Mouse (Mus musculus) ES-E14 (cell line): ENCODE data around the gene 4921536K21Rik. TPM values are rescaled to one million over a fixed set of nuclear protein-coding genes. Genes with fewer than 3 reads are reported as not detected.

Experiments
- DNase-seq: peaks from one replicate; pipeline ENCODE4 v3.0.0-alpha.2; 2013; ENCODE audit warnings: low read depth, low spot score
- H3K27ac ChIP-seq: 2 replicates; pipeline ENCODE4 v1.5.1; 2012; ENCODE audit warnings: low read depth, mild to moderate bottlenecking, low read length, moderate library complexity, mixed read lengths; ENCODE audit not compliant: poor library complexity, insufficient read depth, severe bottlenecking
- H3K36me3 ChIP-seq: 2 replicates; pipeline ENCODE4 v1.6.1; 2012; ENCODE audit warnings: mild to moderate bottlenecking, low read length, moderate library complexity, mixed read lengths; ENCODE audit not compliant: control insufficient read depth, poor library complexity, insufficient read depth, severe bottlenecking
- H3K4me1 ChIP-seq, 2 experiments: fragments of 150-350 bp in 1 of 2; sonication (generic) in 1 of 2; 2 replicates each; pipeline ENCODE4 v1.6.1; 2012; ENCODE audit warnings: low read length in 2 of 2, mild to moderate bottlenecking in 1 of 2, mixed read lengths in 1 of 2; ENCODE audit not compliant: control insufficient read depth in 2 of 2, insufficient read depth in 2 of 2, poor library complexity in 1 of 2
- H3K4me3 ChIP-seq, 2 experiments: fragments of 150-350 bp in 1 of 2; sonication (generic) in 1 of 2; 2 replicates each; pipeline ENCODE4 v1.5.1; 2012; ENCODE audit warnings: low read length in 2 of 2, low read depth in 1 of 2, mild to moderate bottlenecking in 1 of 2, mixed read lengths in 1 of 2; ENCODE audit not compliant: insufficient read depth in 1 of 2, poor library complexity in 1 of 2, severe bottlenecking in 1 of 2
- H3K9ac ChIP-seq: 2 replicates; pipeline ENCODE4 v1.6.1; 2012; ENCODE audit warnings: low read depth, mild to moderate bottlenecking, low read length, mixed read lengths; ENCODE audit not compliant: poor library complexity, insufficient read depth, severe bottlenecking
- H3K9me3 ChIP-seq: fragments of 150-350 bp; sonication (generic); 2 replicates; pipeline ENCODE4 v1.6.1; 2012; ENCODE audit warnings: low read depth, mild to moderate bottlenecking, low read length; ENCODE audit not compliant: control insufficient read depth, insufficient read depth
- CHD2 ChIP-seq: IDR thresholded peaks from 2 replicates; pipeline ENCODE4 v1.6.1; 2014; ENCODE audit warnings: mild to moderate bottlenecking, low read depth, low read length, inconsistent platforms
- HCFC1 ChIP-seq: IDR thresholded peaks from 2 replicates; pipeline ENCODE4 v1.6.1; 2012; ENCODE audit warnings: low read length, inconsistent platforms, borderline replicate concordance; ENCODE audit not compliant: insufficient read depth
- MAFK ChIP-seq: IDR thresholded peaks from 2 replicates; pipeline ENCODE4 v1.6.1; 2014; ENCODE audit warnings: mild to moderate bottlenecking, low read depth, low read length, inconsistent platforms; ENCODE audit not compliant: insufficient read depth
- ZC3H11A ChIP-seq: IDR thresholded peaks from 2 replicates; pipeline ENCODE4 v1.6.1; 2012; ENCODE audit warnings: low read depth, mild to moderate bottlenecking, inconsistent platforms, low read length, borderline replicate concordance
- ZNF384 ChIP-seq: IDR thresholded peaks from 2 replicates; pipeline ENCODE4 v1.6.1; 2012; ENCODE audit warnings: low read depth, low read length, inconsistent platforms
- in situ Hi-C, 2 experiments: fragments of 600-800 bp; cut with MboI; formaldehyde crosslinking; loops; one replicate each; pipeline ENCODE4 v1.15.1; 2025; ENCODE audit warnings: low sequenced_read_pairs in 2 of 2, inconsistent platforms in 1 of 2; ENCODE audit not compliant: unreplicated experiment in 2 of 2
- total RNA-seq: library from RNA; depleted of rRNA; stranded (reverse); fragments of 300-350 nt; gene quantifications from 2 replicates; pipeline ENCODE4 v1.2.3, GENCODE M21; 2012

The 4921536K21Rik gene
- total RNA-seq, 1 experiment = 0.22 TPM

- in situ Hi-C loops = no loop called here
- no peak for DNase-seq
- H3K4me3 ChIP-seq = no peak overlapping the region
- peaks cover 0 to 3% of the 10 kb centered on the region in 2 experiments; a peak in 2 of 4 replicates for H3K4me1 ChIP-seq
- TF ChIP-seq CHD2 (no peak), HCFC1 (no peak), MAFK (no peak), ZC3H11A (no peak), ZNF384 (no peak)
- no peak overlapping the region for H3K9ac ChIP-seq
- H3K9me3 ChIP-seq = no peaks in the 10 kb centered on the region
- H3K27ac ChIP-seq = no peak overlapping the region
- peaks cover 13% of the 10 kb centered on the region; the same call in 1 of the 2 replicates for H3K36me3 ChIP-seq
Observed at GRCm38 (mm10) chr11:3925916-3926315, 31.0 kb upstream of the 4921536K21Rik start.

GRCm38 (mm10) chr11:3922731-3923130 is 27.8 kb upstream of the 4921536K21Rik start:
- H3K4me3 ChIP-seq = no peak overlapping the region
- DNase-seq = no peak
- TF ChIP-seq MAFK (no peak), ZC3H11A (no peak), CHD2 (no peak), ZNF384 (no peak), HCFC1 (no peak)
- H3K27ac ChIP-seq = no peak overlapping the region
- H3K4me1 ChIP-seq = no peaks in the 10 kb centered on the region
- no peaks in the 10 kb centered on the region for H3K9me3 ChIP-seq
- H3K9ac ChIP-seq = no peak overlapping the region
- in situ Hi-C loops = no loop called here
- peaks cover 13% of the 10 kb centered on the region; the same call in 1 of the 2 replicates for H3K36me3 ChIP-seq

GRCm38 (mm10) chr11:3922115-3922514 is 27.2 kb upstream of the 4921536K21Rik start:
- Histone ChIP-seq H3K27ac (no peak overlapping the region), H3K9me3 (no peaks in the 10 kb centered on the region), H3K4me3 (no peak overlapping the region), H3K4me1 (no peaks in the 10 kb centered on the region), H3K36me3 (peaks cover 11% of the 10 kb centered on the region; the same call in 1 of the 2 replicates), H3K9ac (no peak overlapping the region)
- no peak for TF ChIP-seq ZNF384
- TF ChIP-seq ZC3H11A = no peak
- TF ChIP-seq HCFC1 = no peak
- no peak for TF ChIP-seq CHD2
- no peak for TF ChIP-seq MAFK
- in situ Hi-C loops = no loop called here
- no peak for DNase-seq

GRCm38 (mm10) chr11:3921281-3921850 is 26.5 kb upstream of the 4921536K21Rik start:
- no peaks in the 10 kb centered on the region for H3K4me1 ChIP-seq
- peak; percentile 69 for DNase-seq
- H3K9me3 ChIP-seq = no peaks in the 10 kb centered on the region
- peaks cover 11% of the 10 kb centered on the region; the same call in 1 of the 2 replicates for H3K36me3 ChIP-seq
- no peak overlapping the region for H3K4me3 ChIP-seq
- no peak overlapping the region for H3K9ac ChIP-seq
- H3K27ac ChIP-seq = no peak overlapping the region
- TF ChIP-seq MAFK = no peak
- TF ChIP-seq ZNF384 = no peak
- no peak for TF ChIP-seq ZC3H11A
- TF ChIP-seq HCFC1 = no peak
- TF ChIP-seq CHD2 = no peak
- in situ Hi-C loops = no loop called here
